Mouse (Mus musculus) embryonic facial prominence, embryonic 12.5 days (tissue): ENCODE measurements around the gene 4930558K02Rik. TPM values are rescaled to one million over a fixed set of nuclear protein-coding genes. Genes with fewer than 3 reads are reported as not detected.

Source experiments
- ATAC-seq: fragments of 200-750 bp; cut with Nextera tagmentation; 2 replicates; pipeline ENCODE4 v1.8.0; 2017; ENCODE audit not compliant: insufficient number of reproducible peaks, insufficient read depth, low FRiP score, low TSS enrichment
- H3K27ac ChIP-seq: fragments of 300-500 bp; sonication (generic); 2 replicates; pipeline ENCODE4 v1.5.1; 2016; ENCODE audit warnings: mild to moderate bottlenecking
- H3K27me3 ChIP-seq: fragments of 300-500 bp; sonication (generic); 2 replicates; pipeline ENCODE4 v1.6.1; 2016; ENCODE audit warnings: mild to moderate bottlenecking, moderate library complexity
- H3K36me3 ChIP-seq: fragments of 300-500 bp; sonication (generic); 2 replicates; pipeline ENCODE4 v1.6.1; 2016; ENCODE audit warnings: mild to moderate bottlenecking
- H3K4me1 ChIP-seq: fragments of 300-500 bp; sonication (generic); 2 replicates; pipeline ENCODE4 v1.6.1; 2016
- H3K4me2 ChIP-seq: fragments of 300-500 bp; sonication (generic); replicated peaks from 2 replicates; pipeline ENCODE4 v1.6.1; 2016; ENCODE audit warnings: mild to moderate bottlenecking, moderate library complexity
- H3K4me3 ChIP-seq: fragments of 300-500 bp; sonication (generic); 2 replicates; pipeline ENCODE4 v1.5.1; 2016; ENCODE audit warnings: mild to moderate bottlenecking
- H3K9ac ChIP-seq: fragments of 300-500 bp; sonication (generic); 2 replicates; pipeline ENCODE4 v1.6.1; 2016; ENCODE audit warnings: mild to moderate bottlenecking, moderate library complexity
- H3K9me3 ChIP-seq: fragments of 300-500 bp; sonication (generic); 2 replicates; pipeline ENCODE4 v1.6.1; 2016; ENCODE audit warnings: mild to moderate bottlenecking, moderate library complexity
- WGBS: fragments of 180-500 bp; shearing (Covaris S2); methylation state at CpG from one replicate; pipeline ENCODE4 v1.1.7; 2016; 5-methylcytosine and 5-hydroxymethylcytosine counted together
- polyA plus RNA-seq: library from polyadenylated mRNA; unstranded; fragments of >200 nt; fragmentation: Nextera tagmentation; extraction: Ambion mirVana; gene quantifications from 2 replicates; pipeline ENCODE4 v1.2.1, GENCODE M21; 2016

4930558K02Rik gene
- not detected in 2 replicates for polyA plus RNA-seq

- Histone ChIP-seq H3K4me2 (no peak within 1 kb of the TSS), H3K4me3 (no peak within 1 kb of the TSS), H3K36me3 (no peaks in the 10 kb centered on the region), H3K9ac (no peak within 1 kb of the TSS), H3K27me3 (no peaks in the 10 kb centered on the region), H3K9me3 (no peaks in the 10 kb centered on the region), H3K27ac (peak within 1 kb of the TSS; percentile 77), H3K4me1 (peaks cover 39% of the 10 kb centered on the region)
- ATAC-seq, result no peak
- 75% methylated on average over 1 of the region's 1 CpGs for WGBS
Measured at GRCm38 (mm10) chr1:161979536-161979935, at the start of gene 4930558K02Rik. 4930558K02Rik (minus strand) TSS chr1:161979636.

GRCm38 (mm10) chr1:162023681-162024270 is 44.3 kb upstream of the 4930558K02Rik start:
- ATAC-seq, result no peak
- Histone ChIP-seq H3K4me3 (no peak overlapping the region), H3K27me3 (no peaks in the 10 kb centered on the region), H3K9ac (peak overlapping the region; percentile 15; the same call in 1 of the 2 replicates), H3K4me1 (peaks cover 49% of the 10 kb centered on the region), H3K36me3 (no peaks in the 10 kb centered on the region), H3K4me2 (peak overlapping the region; percentile 13; the same call in 1 of the 2 replicates), H3K27ac (peak overlapping the region; percentile 98), H3K9me3 (no peaks in the 10 kb centered on the region)
- 25% methylated on average over 8 of the region's 8 CpGs for WGBS

- H3K4me1 ChIP-seq, result peaks cover 70% of the 10 kb centered on the region
- H3K9ac ChIP-seq, result no peak overlapping the region
- no peak overlapping the region for H3K4me2 ChIP-seq
- WGBS, result 21% methylated on average over 4 of the region's 4 CpGs
- H3K36me3 ChIP-seq, result no peaks in the 10 kb centered on the region
- peak overlapping the region; percentile 98 for H3K27ac ChIP-seq
- 0 out of 2 replicates have a peak, but pooled peaks have one; percentile 35 for ATAC-seq
- no peaks in the 10 kb centered on the region for H3K9me3 ChIP-seq
- H3K4me3 ChIP-seq, result no peak overlapping the region
- H3K27me3 ChIP-seq, result no peaks in the 10 kb centered on the region
Measured at GRCm38 (mm10) chr1:162020766-162021165, 41.3 kb upstream of the 4930558K02Rik start.

GRCm38 (mm10) chr1:162020303-162020731 is 40.9 kb upstream of the 4930558K02Rik start:
- H3K4me2 ChIP-seq, result no peak overlapping the region
- ATAC-seq, result peak; percentile 68; the same call in 1 of the 2 replicates
- H3K36me3 ChIP-seq, result no peaks in the 10 kb centered on the region
- no peaks in the 10 kb centered on the region for H3K27me3 ChIP-seq
- H3K9me3 ChIP-seq, result no peaks in the 10 kb centered on the region
- peak overlapping the region; percentile 98 for H3K27ac ChIP-seq
- WGBS, result 26% methylated on average over 7 of the region's 7 CpGs
- H3K4me3 ChIP-seq, result no peak overlapping the region
- no peak overlapping the region for H3K9ac ChIP-seq
- H3K4me1 ChIP-seq, result peaks cover 74% of the 10 kb centered on the region

GRCm38 (mm10) chr1:162018601-162018977 is 39.2 kb upstream of the 4930558K02Rik start:
- ATAC-seq, result no peak
- Histone ChIP-seq H3K4me2 (0 out of 2 replicates have a peak overlapping the region, but pooled peaks have one; percentile 11), H3K36me3 (no peaks in the 10 kb centered on the region), H3K4me1 (peaks cover 80% of the 10 kb centered on the region), H3K9me3 (no peaks in the 10 kb centered on the region), H3K4me3 (no peak overlapping the region), H3K9ac (no peak overlapping the region), H3K27me3 (no peaks in the 10 kb centered on the region), H3K27ac (peak overlapping the region; percentile 98)
- 42% methylated on average over 6 of the region's 6 CpGs for WGBS

GRCm38 (mm10) chr1:162017975-162018600 is 38.7 kb upstream of the 4930558K02Rik start:
- peak overlapping the region; percentile 98 for H3K27ac ChIP-seq
- 20% methylated on average over 13 of the region's 13 CpGs for WGBS
- H3K4me2 ChIP-seq, result peak overlapping the region; percentile 13; the same call in 1 of the 2 replicates
- no peaks in the 10 kb centered on the region for H3K9me3 ChIP-seq
- H3K4me3 ChIP-seq, result no peak overlapping the region
- peaks cover 80% of the 10 kb centered on the region for H3K4me1 ChIP-seq
- H3K27me3 ChIP-seq, result no peaks in the 10 kb centered on the region
- no peak for ATAC-seq
- H3K36me3 ChIP-seq, result no peaks in the 10 kb centered on the region
- H3K9ac ChIP-seq, result no peak overlapping the region

- Histone ChIP-seq H3K4me1 (peaks cover 72% of the 10 kb centered on the region), H3K4me2 (0 out of 2 replicates have a peak overlapping the region, but pooled peaks have one; percentile 13), H3K36me3 (no peaks in the 10 kb centered on the region), H3K27me3 (no peaks in the 10 kb centered on the region), H3K9me3 (no peaks in the 10 kb centered on the region), H3K9ac (peak overlapping the region; percentile 25; the same call in 1 of the 2 replicates), H3K4me3 (no peak overlapping the region), H3K27ac (peak overlapping the region; percentile 98)
- peak; percentile 49; the same call in 1 of the 2 replicates for ATAC-seq
- WGBS, result 11% methylated on average over 7 of the region's 7 CpGs
Measured at GRCm38 (mm10) chr1:162016982-162017381, 37.5 kb upstream of the 4930558K02Rik start.

GRCm38 (mm10) chr1:162015247-162015862 is 35.9 kb upstream of the 4930558K02Rik start:
- Histone ChIP-seq H3K27ac (peak overlapping the region; percentile 98), H3K9me3 (no peaks in the 10 kb centered on the region), H3K4me1 (peaks cover 55% of the 10 kb centered on the region), H3K9ac (no peak overlapping the region), H3K4me3 (no peak overlapping the region), H3K4me2 (no peak overlapping the region), H3K36me3 (no peaks in the 10 kb centered on the region), H3K27me3 (no peaks in the 10 kb centered on the region)
- 29% methylated on average over 8 of the region's 8 CpGs for WGBS
- ATAC-seq, result no peak

- ATAC-seq, result no peak
- H3K4me2 ChIP-seq, result no peak overlapping the region
- no peaks in the 10 kb centered on the region for H3K9me3 ChIP-seq
- 53% methylated on average over 4 of the region's 4 CpGs for WGBS
- H3K36me3 ChIP-seq, result no peaks in the 10 kb centered on the region
- H3K4me3 ChIP-seq, result no peak overlapping the region
- H3K27me3 ChIP-seq, result no peaks in the 10 kb centered on the region
- no peak overlapping the region for H3K9ac ChIP-seq
- peak overlapping the region; percentile 74 for H3K27ac ChIP-seq
- H3K4me1 ChIP-seq, result peaks cover 57% of the 10 kb centered on the region
Measured at GRCm38 (mm10) chr1:162013561-162013960, 34.1 kb upstream of the 4930558K02Rik start.

GRCm38 (mm10) chr1:162011523-162012245 is 32.2 kb upstream of the 4930558K02Rik start:
- 75% methylated on average over 16 of the region's 16 CpGs for WGBS
- Histone ChIP-seq H3K36me3 (no peaks in the 10 kb centered on the region), H3K9me3 (no peaks in the 10 kb centered on the region), H3K4me3 (no peak overlapping the region), H3K27me3 (no peaks in the 10 kb centered on the region), H3K9ac (no peak overlapping the region), H3K27ac (peak overlapping the region; percentile 52), H3K4me2 (no peak overlapping the region), H3K4me1 (peaks cover 60% of the 10 kb centered on the region)
- no peak for ATAC-seq

- Histone ChIP-seq H3K36me3 (no peaks in the 10 kb centered on the region), H3K4me2 (peak overlapping the region; percentile 29; the same call in 1 of the 2 replicates), H3K4me1 (peaks cover 58% of the 10 kb centered on the region), H3K27ac (peak overlapping the region; percentile 99), H3K4me3 (no peak overlapping the region), H3K9me3 (no peaks in the 10 kb centered on the region), H3K27me3 (no peaks in the 10 kb centered on the region), H3K9ac (0 out of 2 replicates have a peak overlapping the region, but pooled peaks have one; percentile 5)
- ATAC-seq, result 0 out of 2 replicates have a peak, but pooled peaks have one; percentile 14
- WGBS, result 18% methylated on average over 8 of the region's 8 CpGs
Measured at GRCm38 (mm10) chr1:162009086-162009485, 29.6 kb upstream of the 4930558K02Rik start.
